ENCODE assay signal across 14 mouse cellular contexts in genomic region chr6:88835047-88835446, GRCm38 (mm10). TPM values are rescaled to one million over a fixed set of nuclear protein-coding genes. Genes with fewer than 3 reads are reported as not detected.
DNase-seq lines count a peak whose midpoint lies in the region; ATAC-seq and TF ChIP-seq lines count a peak whose summit lies in the region.
"Had no signal": no experiment of that assay in that cellular context is flagged by ENCODE, and none has a peak within 500 bp of the region (broad histone marks: within the 10 kb centered on the region; RNA-seq: fewer than 3 reads in every experiment).

No protein-coding gene starts in this region.

- H3K4me3 ChIP-seq in bone marrow, adult 2 months (replicated peaks; ENCODE audit: control insufficient read depth, low read depth, low read length), result no peak overlapping the region
- H3K4me3 ChIP-seq in liver, embryonic 12.5 days, result no peak overlapping the region
- no peak overlapping the region for H3K4me3 ChIP-seq in spleen, adult 2 months (ENCODE audit: extremely low read depth, insufficient read depth, insufficient read length)
- no peak overlapping the region for H3K4me3 ChIP-seq in kidney, embryonic 15.5 days (replicated peaks)
- H3K4me3 ChIP-seq in kidney, embryonic 14.5 days (ENCODE audit: low read length), result no peak overlapping the region
- H3K4me3 ChIP-seq: heart, adult 2 months; hindbrain, embryonic 10.5 days; left cerebral cortex, adult 2 months; limb, embryonic 15.5 days had no signal

- H3K27me3 ChIP-seq in liver, embryonic 12.5 days (replicated peaks), result no peaks in the 10 kb centered on the region
- H3K27me3 ChIP-seq in spleen, adult 2 months (ENCODE audit: control insufficient read depth, insufficient read depth, low read length), result no peaks in the 10 kb centered on the region
- no peaks in the 10 kb centered on the region for H3K27me3 ChIP-seq in kidney, embryonic 15.5 days
- no peaks in the 10 kb centered on the region for H3K27me3 ChIP-seq in kidney, embryonic 14.5 days (ENCODE audit: control insufficient read depth, insufficient read depth, low read length)
- H3K27me3 ChIP-seq: limb, embryonic 15.5 days had no signal

- peak overlapping the region; percentile 62 for H3K4me2 ChIP-seq in liver, embryonic 12.5 days
- H3K4me2 ChIP-seq in kidney, embryonic 15.5 days, result no peak overlapping the region
- no peak overlapping the region for H3K4me2 ChIP-seq in kidney, embryonic 14.5 days (replicated peaks; ENCODE audit: low read depth, low read length)
- H3K4me2 ChIP-seq: limb, embryonic 15.5 days had no signal

- H3K9ac ChIP-seq in liver, embryonic 12.5 days, result peak overlapping the region; percentile 69
- no peak overlapping the region for H3K9ac ChIP-seq in kidney, embryonic 15.5 days
- H3K9ac ChIP-seq in kidney, embryonic 14.5 days (ENCODE audit: low read depth, low read length), result no peak overlapping the region
- H3K9ac ChIP-seq: limb, embryonic 15.5 days had no signal

- no peak for TF ChIP-seq CTCF in bone marrow, adult 2 months (IDR thresholded peaks at IDR 0.05; ENCODE audit: control insufficient read depth, insufficient read depth, low read length)
- no peak for TF ChIP-seq CTCF in spleen, adult 2 months (IDR thresholded peaks at IDR 0.05; ENCODE audit: extremely low read depth, insufficient read depth, insufficient read length, insufficient replicate concordance)

- no peaks in the 10 kb centered on the region for H3K9me3 ChIP-seq in liver, embryonic 12.5 days (replicated peaks)
- no peaks in the 10 kb centered on the region for H3K9me3 ChIP-seq in kidney, embryonic 15.5 days (replicated peaks)
- H3K9me3 ChIP-seq in kidney, embryonic 14.5 days (ENCODE audit: control insufficient read depth, low read length), result no peaks in the 10 kb centered on the region
- H3K9me3 ChIP-seq: hindbrain, embryonic 10.5 days; limb, embryonic 15.5 days had no signal

- H3K36me3 ChIP-seq in liver, embryonic 12.5 days, result peaks cover 46% of the 10 kb centered on the region
- H3K36me3 ChIP-seq in spleen, adult 2 months (ENCODE audit: control insufficient read depth, insufficient read depth, low read length), result peaks cover 31% of the 10 kb centered on the region
- H3K36me3 ChIP-seq in kidney, embryonic 15.5 days, result peaks cover 43% of the 10 kb centered on the region
- peaks cover 35% of the 10 kb centered on the region for H3K36me3 ChIP-seq in kidney, embryonic 14.5 days (ENCODE audit: control insufficient read depth, insufficient read depth, low read length)

- no peak for TF ChIP-seq POLR2A in bone marrow, adult 2 months (IDR thresholded peaks at IDR 0.05; ENCODE audit: borderline replicate concordance, control insufficient read depth, low read depth, low read length)
- TF ChIP-seq POLR2A in spleen, adult 2 months (IDR thresholded peaks at IDR 0.05; ENCODE audit: low read depth, low read length), result no peak

- peak; percentile 83 for ATAC-seq in liver, embryonic 12.5 days
- no peak for ATAC-seq in kidney, embryonic 15.5 days (replicated peaks; ENCODE audit: low FRiP score)
- ATAC-seq in kidney, embryonic 14.5 days (ENCODE audit: low FRiP score, low TSS enrichment), result no peak
- ATAC-seq: intestine, embryonic 16.5 days had no signal

- H3K27ac ChIP-seq in bone marrow, adult 2 months (ENCODE audit: control insufficient read depth, insufficient read depth, low read depth, low read length, poor library complexity), result peak overlapping the region; percentile 84
- peak overlapping the region; percentile 92 for H3K27ac ChIP-seq in liver, embryonic 12.5 days
- peak overlapping the region; percentile 17; the same call in 1 of the 2 replicates for H3K27ac ChIP-seq in spleen, adult 2 months (ENCODE audit: insufficient read depth, low read length)
- no peak overlapping the region for H3K27ac ChIP-seq in kidney, embryonic 15.5 days
- H3K27ac ChIP-seq in kidney, embryonic 14.5 days (ENCODE audit: low read depth, low read length), result no peak overlapping the region
- H3K27ac ChIP-seq: heart, adult 2 months; hindbrain, embryonic 10.5 days; left cerebral cortex, adult 2 months; limb, embryonic 15.5 days had no signal

- DNase-seq in spleen, adult 12 weeks (ENCODE audit: low spot score), result peak; percentile 57
- DNase-seq in spleen, adult 18-20 months, result no peak
- DNase-seq in spleen, adult 2 months (ENCODE audit: low read depth in 1 of 2, low spot score in 2 of 2), result no peak
- no peak for DNase-seq in kidney, postnatal 36 days
- DNase-seq: adrenal gland, adult 8-10 months; heart, adult 2 months had no signal

- peaks cover 22% of the 10 kb centered on the region for H3K4me1 ChIP-seq in bone marrow, adult 2 months (ENCODE audit: control insufficient read depth, insufficient read depth, low read length)
- H3K4me1 ChIP-seq in liver, embryonic 12.5 days, result peaks cover 64% of the 10 kb centered on the region
- H3K4me1 ChIP-seq in spleen, adult 2 months (ENCODE audit: control insufficient read depth, insufficient read depth, insufficient read length), result peaks cover 4% of the 10 kb centered on the region; the same call in 1 of the 2 replicates
- H3K4me1 ChIP-seq in kidney, embryonic 15.5 days, result peaks cover 6% of the 10 kb centered on the region
- H3K4me1 ChIP-seq in kidney, embryonic 14.5 days (ENCODE audit: control insufficient read depth, insufficient read depth, low read length), result 0 out of 2 replicates have a peak, but pooled peaks cover 4% of the 10 kb centered on the region

- 6% methylated on average over 5 of the region's 5 CpGs for WGBS in bone marrow, adult 2 months
- 24% methylated on average over 5 of the region's 5 CpGs for WGBS in liver, embryonic 12.5 days (ENCODE audit: insufficient replicate concordance)
- 14% methylated on average over 5 of the region's 5 CpGs for whole genome bisulfite sequencing in spleen, adult 2 months
- WGBS in kidney, embryonic 15.5 days, result 71% methylated on average over 5 of the region's 5 CpGs
- 78% methylated on average over 5 of the region's 5 CpGs for WGBS in kidney, embryonic 14.5 days

RNA-seq across cellular contexts. Expression of gene Abtb1, which starts 6.7 kb away (rescaled TPM):
- polyA plus RNA-seq in bone marrow, adult 2 months (2011; ENCODE audit: insufficient read depth, insufficient read length, low replicate concordance, missing spikeins), result 92.2 and 165 TPM in 2 replicates
- 37.6 and 40.0 TPM in 2 replicates for polyA plus RNA-seq in liver, embryonic 12.5 days (2016; fragmentation: Nextera tagmentation; extraction: Ambion mirVana)
- polyA plus RNA-seq in spleen, adult 2 months (2012; rRNA removed), result 80.8 and 103 TPM in 2 replicates
- polyA plus RNA-seq in kidney, embryonic 15.5 days (2015; fragmentation: Nextera tagmentation; extraction: Ambion mirVana), result 32.4 and 35.4 TPM in 2 replicates
- 24.8 and 27.1 TPM in 2 replicates for polyA plus RNA-seq in kidney, embryonic 14.5 days (2014; fragmentation: Nextera tagmentation; extraction: Ambion mirVana)

RNA-seq across cellular contexts. Expression of gene Podxl2, which starts 39.8 kb away (rescaled TPM):
- polyA plus RNA-seq in bone marrow, adult 2 months (2011; ENCODE audit: insufficient read depth, insufficient read length, low replicate concordance, missing spikeins), result 2.5 and 2.6 TPM in 2 replicates
- 4.6 and 5.0 TPM in 2 replicates for polyA plus RNA-seq in liver, embryonic 12.5 days (2016; fragmentation: Nextera tagmentation; extraction: Ambion mirVana)
- 7.7 and 12.5 TPM in 2 replicates for polyA plus RNA-seq in spleen, adult 2 months (2012; rRNA removed)
- 43.2 and 55.0 TPM in 2 replicates for polyA plus RNA-seq in kidney, embryonic 15.5 days (2015; fragmentation: Nextera tagmentation; extraction: Ambion mirVana)
- 43.6 and 52.8 TPM in 2 replicates for polyA plus RNA-seq in kidney, embryonic 14.5 days (2014; fragmentation: Nextera tagmentation; extraction: Ambion mirVana)

Comparison
In these comparisons a context has a peak if more than half of its experiments do, and no peak if none do; other contexts are left out.
1. H3K27ac ChIP-seq: peak in bone marrow, adult 2 months (single experiment), liver, embryonic 12.5 days (single experiment) and spleen, adult 2 months (single experiment); none in kidney, embryonic 15.5 days (single experiment) and kidney, embryonic 14.5 days (single experiment).